Mouse (Mus musculus) layer of hippocampus, postnatal 25 days (tissue): ENCODE data around the gene Slc1a6. TPM values are rescaled to one million over a fixed set of nuclear protein-coding genes. Genes with fewer than 3 reads are reported as not detected.
A peak's percentile ranks its signal among the peaks of the same experiment; 100 is the strongest.
"Not testable (repeated sequence)": the region's sequence is repeated elsewhere in the genome, so short reads cannot be mapped to it uniquely, and the experiment has no call there.

Experiments used
- DNase-seq, 2 experiments: peaks; one replicate each; pipeline ENCODE4 v3.0.0; 2022; ENCODE audit warnings: mixed read lengths in 2 of 2, low spot score in 1 of 2; ENCODE audit errors: extremely low spot score in 1 of 2
- total RNA-seq, 2 experiments: library from RNA; stranded (reverse); gene quantifications; 2 replicates each; pipeline ENCODE4 v1.2.3; 2021

Gene Slc1a6
- total RNA-seq: 10 to 100 TPM; 11.0 to 12.5 TPM

DNA sequence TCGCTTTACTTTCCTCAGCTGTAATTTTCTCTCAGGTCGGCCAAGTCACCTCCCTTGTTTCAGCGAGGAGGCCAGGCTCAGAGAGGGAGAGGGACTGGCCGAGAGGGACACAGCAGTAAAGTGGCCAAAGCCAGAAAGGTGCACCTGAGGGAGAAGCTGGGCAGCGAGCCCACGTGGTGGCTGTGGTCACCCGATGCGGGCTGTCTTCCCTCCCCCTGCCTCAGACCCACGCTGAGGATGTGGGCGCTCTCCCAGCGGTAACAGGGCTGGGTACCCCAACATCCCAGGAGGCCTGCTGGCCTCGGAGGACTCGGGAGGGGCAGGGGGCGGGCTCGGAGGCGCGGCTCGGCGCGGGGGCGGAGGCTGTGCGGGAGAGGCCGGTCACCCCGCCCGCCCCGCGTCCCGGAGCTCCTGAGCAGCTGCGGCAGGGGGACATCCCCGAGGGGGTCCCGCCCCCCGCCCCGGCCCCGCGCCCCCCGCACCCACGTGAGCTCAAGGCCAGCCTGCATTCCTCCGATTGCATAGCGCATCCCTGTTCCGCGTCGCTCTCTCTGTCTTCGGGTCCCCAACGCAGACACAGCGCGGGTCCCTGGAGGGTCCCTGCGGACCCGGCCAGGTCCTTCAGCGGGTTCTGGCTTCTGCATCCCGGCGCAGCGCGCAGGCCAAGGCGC is at the start of gene Slc1a6:
Gene Slc1a6, plus strand, starts transcription at position 516 of the 671 bp plus-strand sequence.
- peak; percentile 33 to 51 for DNase-seq

DNA sequence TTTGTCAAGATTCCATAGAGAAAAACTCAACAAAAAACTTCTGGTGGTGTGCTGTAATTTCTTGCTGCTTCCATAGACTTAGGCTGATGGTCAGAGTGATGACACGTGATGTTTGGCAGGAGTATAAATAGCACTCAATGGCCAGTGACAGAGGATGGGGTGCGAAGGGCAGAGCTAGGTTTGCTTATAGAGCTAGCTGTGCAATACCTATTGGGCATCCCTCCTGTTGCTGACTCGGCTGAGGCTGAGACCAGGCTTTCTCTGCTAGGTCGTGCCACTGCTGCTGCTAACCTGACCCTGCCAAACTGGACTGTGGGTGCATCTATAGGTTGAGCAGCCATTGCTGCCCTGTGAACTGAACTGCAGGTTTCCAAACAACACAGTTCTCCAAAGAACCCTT is 40.5 kb upstream of the Slc1a6 start:
- no peak for DNase-seq

DNA sequence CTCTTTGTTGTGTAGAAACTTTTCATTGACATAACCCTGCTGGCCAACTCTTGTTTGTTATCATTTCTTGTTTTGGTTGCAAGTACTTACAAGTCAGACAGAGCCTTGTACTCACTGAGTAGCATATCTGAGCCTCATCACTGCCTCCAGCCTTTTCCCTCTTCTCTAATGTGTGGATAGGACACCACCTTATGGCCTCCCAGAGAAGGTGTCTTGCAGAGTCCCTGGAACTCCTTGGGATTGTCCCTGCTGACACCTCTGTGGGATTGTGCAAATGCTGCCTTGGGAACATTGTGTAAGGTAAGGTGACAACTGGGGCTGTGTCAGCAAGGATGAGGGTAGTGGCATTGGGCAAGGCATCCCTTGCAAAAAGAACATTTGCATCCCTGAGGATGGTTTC is 36.6 kb upstream of the Slc1a6 start:
- DNase-seq: no peak

DNA sequence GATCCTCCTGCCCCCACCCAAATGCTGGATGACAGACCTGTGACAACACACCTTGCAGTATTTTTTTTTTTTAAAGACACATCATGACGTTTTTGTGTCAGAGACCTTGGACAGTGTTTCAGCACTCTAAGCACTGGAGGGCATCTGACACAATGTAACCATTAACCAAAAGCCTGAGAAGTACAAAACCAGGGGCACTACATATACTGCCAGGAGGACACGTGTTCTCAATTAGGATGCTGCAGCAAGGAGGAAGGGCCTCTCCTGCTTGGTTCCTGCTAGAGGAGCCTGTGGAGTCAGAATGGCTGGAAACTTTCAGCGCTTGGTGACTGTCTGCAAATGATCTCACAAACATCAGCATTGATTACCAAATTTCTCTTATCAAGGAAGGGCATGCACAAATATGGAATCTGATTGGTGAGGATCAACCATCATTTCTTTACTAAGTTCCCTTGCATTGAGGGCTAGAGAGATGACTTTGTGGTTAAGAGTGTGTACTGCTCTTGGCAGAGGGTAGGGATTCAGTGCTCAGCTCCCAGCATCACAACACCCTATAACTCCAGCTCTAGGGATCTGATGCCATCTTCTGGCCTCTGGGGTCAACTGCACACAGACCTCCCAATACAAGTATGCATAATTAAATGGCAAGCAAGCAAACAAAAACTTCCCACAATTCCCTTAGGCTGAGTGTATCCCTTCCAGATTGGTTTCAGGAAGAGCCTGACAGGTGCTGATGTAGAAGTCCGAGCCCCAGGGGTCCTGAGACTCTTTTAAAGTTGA is 34.7 kb upstream of the Slc1a6 start:
- DNase-seq: no peak

GRCm38 (mm10) chr10:78747035-78747721 is 33.1 kb upstream of the Slc1a6 start:
- peak; percentile 8 to 36 for DNase-seq

DNA sequence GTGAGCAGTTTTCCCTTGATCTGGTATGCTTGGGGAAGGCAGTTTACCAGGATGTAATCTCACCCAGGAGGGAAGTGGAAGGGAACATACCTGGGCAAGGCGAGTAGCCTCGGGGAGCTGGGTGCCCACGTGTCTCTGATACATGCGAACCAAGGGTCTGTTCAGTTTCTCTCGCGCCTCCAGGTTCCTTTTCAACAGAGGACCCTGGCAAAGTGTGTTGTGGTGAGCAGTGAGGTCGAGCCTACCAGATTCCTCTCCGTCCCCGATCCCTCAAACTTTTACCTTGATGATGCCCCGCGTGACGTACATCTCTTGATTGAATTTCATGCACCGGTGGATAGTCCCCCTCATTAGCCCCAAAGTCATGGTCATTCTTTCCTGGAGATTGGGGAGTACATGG is 32.1 kb upstream of the Slc1a6 start:
- no peak for DNase-seq

- no peak for DNase-seq
Observed at GRCm38 (mm10) chr10:78748946-78749345, 31.4 kb upstream of the Slc1a6 start.

- DNase-seq: peak; percentile 56 to 67
Observed at GRCm38 (mm10) chr10:78752452-78753191, 27.7 kb upstream of the Slc1a6 start, which contains the start of gene Ccdc105. TSS of gene Ccdc105 (minus strand) at chr10:78753065.

DNA sequence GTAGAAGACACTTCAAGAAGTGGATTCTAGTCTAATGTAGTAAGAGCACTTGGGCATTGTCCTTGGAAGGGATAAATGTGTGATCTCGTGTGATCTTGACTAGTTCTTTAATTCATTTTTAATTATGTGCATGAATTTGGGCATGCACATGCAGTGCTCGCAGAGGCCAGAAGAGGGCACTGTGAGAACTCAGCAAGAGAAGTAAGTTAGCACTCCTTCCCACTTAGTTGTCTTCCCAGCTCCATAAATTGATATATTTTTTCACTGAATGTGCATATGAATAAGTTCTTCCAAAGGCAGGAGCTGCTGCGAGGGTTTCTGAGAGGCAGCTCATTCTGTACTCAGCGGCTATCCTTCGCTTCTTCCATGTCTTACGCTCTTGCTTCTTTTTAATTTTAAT is 24.3 kb upstream of the Slc1a6 start:
- DNase-seq: peak; percentile 69 to 92

DNA sequence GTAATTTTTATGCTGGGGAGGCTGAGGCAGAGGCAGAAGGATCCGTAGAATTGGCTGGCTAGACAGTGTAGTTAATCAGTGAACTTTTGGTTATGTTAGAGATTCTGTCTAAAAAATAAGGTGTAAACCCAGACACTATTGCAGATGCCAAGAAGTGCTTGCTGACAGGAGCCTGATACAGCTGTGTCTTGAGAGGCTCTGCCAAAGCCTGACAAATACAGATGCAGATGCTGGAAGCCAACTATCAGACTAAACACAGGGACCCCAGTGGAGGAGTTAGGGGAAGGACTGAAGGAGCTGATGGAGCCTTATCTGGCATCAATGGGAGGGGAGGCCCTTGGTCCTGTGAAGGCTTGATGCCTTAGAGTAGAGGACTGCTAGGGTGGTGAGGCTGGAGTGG is 14.7 kb upstream of the Slc1a6 start:
- DNase-seq: no peak

GRCm38 (mm10) chr10:78775830-78776229 is 4.5 kb upstream of the Slc1a6 start:
- no peak for DNase-seq

GRCm38 (mm10) chr10:78779527-78779926 is 769 bp upstream of the Slc1a6 start:
- peak in 1 of 2 experiments; percentile 16 for DNase-seq

- DNase-seq: peak; percentile 69 to 77
Observed at GRCm38 (mm10) chr10:78787566-78788087, 7.3 kb downstream of the Slc1a6 start.

DNA sequence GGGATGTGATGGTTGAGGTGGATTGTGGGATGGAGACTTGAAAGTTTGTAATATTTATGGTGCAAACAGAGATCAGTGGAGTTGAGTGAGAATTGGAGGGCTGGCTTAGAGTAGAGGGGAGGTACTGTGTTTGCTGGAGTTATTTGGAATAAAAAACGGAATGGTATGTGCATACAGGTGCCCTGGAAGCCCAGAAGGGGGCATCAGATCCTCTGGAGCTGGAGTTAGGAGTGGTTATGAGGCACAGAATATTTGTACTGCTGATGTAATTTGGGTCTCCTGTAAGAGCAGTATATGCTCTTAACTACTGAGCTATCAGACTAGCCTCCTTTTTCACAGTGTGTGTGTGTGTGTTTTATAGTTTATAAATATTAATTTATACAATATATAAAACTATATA is 10.3 kb downstream of the Slc1a6 start:
- DNase-seq: no peak

DNA sequence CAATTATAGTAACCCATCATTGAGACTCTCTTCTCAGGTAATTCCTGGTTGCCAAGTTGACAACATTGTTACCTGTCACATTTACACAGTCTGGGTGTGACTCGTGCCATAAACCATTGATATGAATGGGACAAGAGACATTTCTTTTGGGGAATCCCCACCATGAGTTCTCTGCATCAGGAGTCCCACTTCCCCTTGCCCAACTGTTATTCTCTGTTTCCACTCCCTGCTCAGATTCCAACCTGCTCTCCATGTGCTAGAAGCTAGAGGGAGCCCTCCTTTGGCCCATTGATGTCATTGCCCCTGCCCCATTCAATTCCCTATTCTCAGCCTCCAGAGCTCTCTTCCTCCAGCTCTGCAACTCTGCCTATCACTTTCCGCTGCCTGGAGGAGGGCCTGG is 21.2 kb downstream of the Slc1a6 start:
- DNase-seq: no peak

DNA sequence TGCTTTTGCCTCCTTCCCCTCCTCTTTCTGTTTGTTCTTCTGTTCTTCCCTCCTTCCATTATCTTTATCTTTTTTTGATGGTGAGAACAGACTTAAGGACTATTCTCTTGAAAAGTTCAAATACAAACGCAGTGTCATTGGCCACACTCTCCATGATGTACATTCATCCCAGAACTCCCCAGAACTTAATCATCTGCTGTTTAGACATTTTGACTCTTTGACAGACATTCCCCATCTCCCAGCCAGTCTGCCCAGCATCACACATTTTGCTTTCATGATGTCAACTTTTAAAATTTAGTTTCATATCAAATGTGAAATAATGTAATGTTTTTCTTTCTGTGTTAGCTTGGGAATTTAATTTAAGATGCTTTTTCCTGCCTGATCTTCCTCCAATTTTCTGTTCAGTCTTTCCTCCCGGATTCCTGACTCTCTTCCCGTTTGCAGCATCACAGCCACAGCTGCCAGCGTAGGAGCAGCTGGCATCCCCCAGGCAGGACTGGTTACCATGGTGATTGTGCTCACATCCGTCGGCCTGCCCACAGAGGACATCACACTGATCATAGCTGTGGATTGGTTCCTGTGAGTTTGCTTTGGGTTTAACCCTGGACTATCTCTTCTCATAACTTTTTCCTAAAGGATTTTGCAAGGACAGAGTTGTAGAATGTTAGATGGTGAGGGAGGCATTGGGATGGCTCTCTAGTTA is 32.2 kb downstream of the Slc1a6 start:
- DNase-seq: peak; percentile 24 to 31

GRCm38 (mm10) chr10:78840456-78840855 is 60.2 kb downstream of the Slc1a6 start:
- not testable (repeated sequence) for DNase-seq

GRCm38 (mm10) chr10:78852066-78852465 is 71.8 kb downstream of the Slc1a6 start, which contains the start of gene Olfr1356:
TSS of gene Olfr1356 (minus strand) at chr10:78852166.
- DNase-seq: no peak
